Mouse (Mus musculus) mature B cell (primary cell): ENCODE results near the gene Enpp7.

Experiments
- in situ Hi-C: fragments of 300-500 bp; cut with MboI; formaldehyde crosslinking; loops from 2 replicates; pipeline ENCODE4 v1.14.3; 2019

The Enpp7 gene

DNA sequence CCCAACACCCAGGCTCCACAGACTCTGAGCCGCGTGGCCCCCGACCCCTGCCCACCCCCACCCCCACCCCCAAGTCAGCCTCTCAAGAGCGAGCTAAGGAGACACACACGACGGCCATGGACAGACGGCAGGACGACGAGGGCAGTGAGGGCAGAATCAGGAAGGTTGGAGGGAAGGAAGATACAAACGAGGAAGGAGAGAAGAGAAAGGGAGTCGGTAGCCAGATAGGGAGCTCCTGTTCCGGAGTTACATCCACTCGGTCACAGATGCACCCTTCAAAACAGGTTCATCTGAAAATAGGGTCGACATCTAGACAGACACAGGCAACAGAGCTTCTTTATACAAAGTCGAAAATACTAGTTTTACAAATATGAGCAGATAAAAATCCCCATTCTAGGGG, 48.5 kb downstream of the Enpp7 start:
- in situ Hi-C loops: no loop called here

DNA sequence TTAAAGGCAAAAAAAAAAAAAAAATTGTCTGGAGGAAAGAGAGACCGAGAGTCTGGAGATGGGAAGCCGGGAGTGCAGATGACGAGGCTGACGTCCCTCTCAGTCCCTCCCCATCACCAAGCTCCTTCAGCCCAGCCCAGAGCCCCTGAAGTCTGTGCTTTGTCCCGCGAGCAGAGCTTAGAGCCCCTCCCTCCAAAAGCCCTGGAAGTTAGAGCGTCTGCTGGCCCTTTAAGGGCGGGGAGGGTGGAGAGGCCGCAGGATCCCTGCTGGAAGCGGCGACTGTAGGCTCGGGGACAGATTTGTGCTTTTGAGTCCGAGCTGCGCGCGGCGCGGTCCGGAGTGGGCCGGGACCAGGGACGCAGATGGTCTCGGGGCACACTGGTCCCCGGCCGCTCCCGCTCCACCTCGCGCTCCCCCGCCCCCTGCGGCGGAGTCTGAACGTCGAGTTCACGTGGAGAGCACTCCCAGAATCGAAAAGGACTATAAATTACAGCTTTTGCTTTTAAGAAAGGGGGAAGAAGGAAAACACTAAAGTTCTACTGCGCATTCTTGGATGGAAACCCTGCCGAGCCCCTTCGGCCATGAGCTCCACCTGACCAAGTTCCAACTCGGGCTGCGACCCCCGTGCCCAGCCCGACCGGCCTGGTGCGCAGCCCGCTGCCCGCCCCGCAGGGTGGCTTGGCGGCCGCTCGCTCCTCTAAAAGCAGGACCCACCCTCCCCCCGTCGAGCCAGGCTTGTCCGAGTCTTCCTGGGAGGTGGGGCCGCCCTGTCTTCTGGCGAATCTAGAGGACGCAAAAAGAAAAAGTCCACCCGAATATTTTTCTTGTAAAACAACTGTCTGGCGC, 49.2 kb downstream of the Enpp7 start:
- in situ Hi-C loops: no loop called here

DNA sequence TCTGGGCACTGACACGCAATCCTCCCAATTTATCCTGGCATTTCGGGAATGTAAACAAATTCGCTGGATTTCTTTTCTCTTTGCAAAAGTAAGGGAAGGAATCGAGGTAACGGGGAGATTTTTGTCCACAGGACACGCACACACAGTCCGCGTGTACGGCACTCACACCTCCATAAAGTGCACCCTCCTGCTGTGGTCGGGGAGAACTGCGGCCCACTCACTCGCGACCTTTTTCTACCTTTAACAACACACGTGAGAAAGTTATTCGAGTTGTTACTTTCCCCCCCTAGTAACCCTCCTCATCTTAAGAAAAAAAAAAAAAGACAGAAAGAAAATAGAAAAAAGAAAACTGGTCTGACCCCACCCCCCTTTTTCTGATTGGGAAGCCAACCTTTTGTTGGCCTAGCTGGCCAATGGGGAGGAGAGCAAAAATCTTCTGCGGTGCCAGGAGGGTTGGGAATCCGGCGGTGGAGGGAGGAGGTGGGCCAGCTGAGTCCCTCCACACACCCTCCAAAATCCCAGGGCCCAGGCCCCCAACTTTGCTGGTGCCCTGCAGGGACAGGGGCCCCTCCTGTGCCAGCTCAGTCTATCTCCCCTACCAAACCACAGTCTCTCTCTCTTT, 49.9 kb downstream of the Enpp7 start:
- in situ Hi-C loops: no loop called here

DNA sequence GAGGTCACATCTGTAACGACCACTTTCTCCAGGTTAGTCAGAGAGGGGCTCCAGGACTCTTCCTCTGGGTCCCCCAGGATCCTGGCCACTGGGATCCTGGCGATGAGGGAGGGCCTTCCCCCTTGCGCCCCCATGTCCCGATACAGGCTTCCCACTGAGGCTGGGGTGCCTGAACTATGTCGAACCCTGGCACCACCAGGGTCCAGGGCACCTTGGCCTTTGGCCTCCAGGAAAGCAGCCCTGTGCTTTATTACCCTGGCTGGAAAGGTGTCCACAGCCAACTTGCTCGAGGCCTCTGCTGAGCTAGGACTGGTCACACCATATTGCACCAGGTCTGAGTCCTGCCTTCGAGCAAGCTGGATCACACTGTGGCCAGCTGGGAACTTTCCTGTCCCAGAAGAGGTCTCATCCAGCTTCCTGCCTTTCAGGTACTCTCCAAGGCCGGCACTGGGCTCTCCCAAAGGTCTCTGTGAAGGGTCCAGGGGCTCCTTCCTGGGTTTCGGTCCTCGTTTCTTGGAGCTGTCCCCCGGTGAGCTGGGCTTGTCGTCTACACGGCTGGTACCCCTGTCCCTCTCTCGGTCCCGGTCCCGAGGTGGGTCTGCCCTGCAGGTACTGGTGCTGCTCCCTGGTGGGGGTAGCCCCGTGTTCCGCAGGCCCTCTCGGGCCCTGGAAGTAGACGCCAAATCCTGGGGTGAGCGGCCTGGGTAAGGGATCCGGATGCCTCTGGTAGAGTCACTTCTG, 50.9 kb downstream of the Enpp7 start:
- in situ Hi-C loops: no loop called here

DNA sequence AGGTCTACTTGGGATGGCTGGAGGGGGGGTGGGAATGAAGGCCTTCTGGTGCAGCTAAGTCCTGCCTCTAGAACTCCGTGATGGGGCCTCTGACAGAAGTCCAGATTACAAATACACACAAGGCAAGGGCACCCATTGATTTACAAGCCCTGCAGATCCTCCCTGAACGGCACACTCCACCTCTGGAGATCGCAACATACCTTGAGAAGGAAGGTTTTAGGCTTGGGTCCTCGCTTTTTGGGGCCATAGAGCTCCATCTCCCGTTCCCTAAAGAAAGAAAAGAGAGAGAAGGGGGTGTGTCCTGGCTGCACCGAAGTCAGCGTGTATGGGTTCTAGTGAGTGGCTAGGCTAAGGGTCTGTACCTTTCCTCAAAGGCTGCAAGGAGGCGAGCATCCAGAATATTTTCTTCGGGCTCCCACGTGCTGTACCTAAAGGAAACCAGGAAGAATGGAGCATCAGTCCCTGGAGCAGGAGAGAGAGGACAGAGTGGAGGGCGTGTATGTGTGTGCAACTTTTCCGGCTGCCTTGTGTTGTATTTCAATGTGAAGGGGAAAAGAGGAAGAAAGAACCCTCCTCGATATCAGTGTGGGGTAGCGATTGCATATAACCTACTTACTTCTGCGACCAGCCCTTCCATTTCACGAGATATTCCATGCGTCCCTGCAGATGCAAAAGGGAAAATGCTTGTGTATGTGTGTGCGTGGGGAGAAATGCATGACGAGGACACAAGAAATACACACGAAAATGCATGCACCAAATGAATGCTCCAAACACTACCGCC, 51.9 kb downstream of the Enpp7 start:
- in situ Hi-C loops: no loop called here

DNA sequence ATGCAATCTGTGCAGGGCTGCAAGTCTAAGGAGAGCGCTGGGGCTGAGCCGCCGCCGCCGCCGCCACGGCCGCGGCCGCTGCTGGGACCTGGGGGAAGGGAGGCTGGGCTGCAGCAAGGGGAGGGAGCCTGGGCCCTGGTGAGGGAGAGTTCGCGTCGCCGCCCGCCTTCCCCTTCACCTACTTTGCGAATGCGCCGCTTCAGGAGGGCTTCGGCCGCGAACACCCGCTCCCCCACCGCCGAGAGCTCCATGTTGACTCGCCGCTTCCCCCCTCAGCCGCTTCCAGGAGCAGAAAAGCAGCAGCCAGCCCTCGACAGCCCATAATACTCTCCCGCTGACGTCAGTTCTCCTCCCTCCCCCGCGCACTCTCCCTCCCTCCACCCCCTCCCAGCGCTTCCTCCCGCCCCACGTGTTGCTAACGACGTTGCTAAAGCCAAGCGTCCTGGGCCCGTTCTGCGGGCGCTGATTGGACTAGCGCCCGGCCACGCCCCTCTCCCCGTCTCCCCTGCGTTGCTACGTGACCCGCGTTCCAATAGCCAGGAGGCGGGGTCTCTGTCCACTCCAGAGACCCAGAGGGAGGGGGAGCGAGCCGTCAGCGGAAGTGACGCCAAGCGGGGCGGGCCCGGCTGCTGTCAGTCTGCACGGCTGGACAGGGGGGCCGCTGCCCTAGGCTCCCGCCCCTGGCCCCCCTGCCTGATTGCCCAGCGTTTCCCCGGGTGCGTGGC, 52.8 kb downstream of the Enpp7 start, which contains the start of gene Cbx8:
Gene Cbx8 (minus strand): TSS at position 370 of the 725 bp plus-strand sequence.
- in situ Hi-C loops: no loop called here

DNA sequence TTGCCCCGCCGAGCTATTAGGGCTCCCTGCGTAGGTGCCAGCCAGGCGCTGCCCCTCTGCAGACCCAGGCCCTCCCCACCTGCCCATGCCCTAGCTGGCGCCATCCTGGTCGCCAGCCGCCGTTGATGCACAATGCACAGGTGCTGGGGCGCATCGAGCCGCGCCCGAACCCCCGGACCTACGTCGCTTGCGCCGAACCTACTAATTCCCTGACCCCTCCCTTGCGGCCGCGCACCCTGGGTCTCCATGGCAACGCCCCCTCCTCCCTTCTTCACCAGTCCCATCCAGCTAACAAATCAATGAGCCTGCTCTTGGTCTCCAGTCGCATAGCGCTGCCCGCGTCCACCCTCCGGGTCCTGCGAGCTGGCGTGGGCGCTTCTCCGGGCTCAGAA, 53.3 kb downstream of the Enpp7 start:
- in situ Hi-C loops: no loop called here

DNA sequence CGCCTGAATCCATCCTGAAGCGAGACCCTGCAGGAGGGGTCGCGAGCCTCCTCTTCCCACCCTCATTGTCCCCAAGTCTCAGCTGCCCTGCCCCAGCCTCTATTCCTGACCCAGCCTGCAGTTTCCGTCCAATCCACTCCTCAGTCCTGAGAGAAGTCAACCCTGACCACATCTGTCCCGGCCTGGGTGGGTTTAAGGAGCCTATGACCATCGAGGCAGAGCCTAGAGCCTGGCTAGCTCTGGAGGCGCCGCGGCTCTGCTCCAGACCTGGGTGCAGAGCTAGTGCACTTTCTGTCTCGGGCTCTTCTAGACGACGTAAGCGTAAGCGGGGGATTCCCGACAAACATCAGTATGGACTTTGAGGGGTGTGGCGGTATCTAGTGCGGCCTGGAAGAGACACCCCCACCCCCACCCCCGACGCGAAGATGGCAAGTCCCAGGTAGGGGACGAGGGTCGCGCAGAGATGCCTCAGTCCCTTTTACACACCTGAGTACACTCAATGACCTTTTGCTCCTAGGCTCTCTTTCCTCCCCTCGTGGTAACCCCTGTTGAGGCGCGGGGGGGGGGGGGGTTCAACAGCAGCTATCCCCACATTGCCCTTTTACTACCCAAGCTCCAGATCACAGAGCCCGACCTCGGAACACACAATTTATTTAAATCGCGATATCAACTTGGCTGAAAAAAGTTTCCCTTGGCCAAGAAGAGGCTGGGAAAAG, 53.9 kb downstream of the Enpp7 start:
- in situ Hi-C loops: no loop called here
